Mouse (Mus musculus) liver, adult 2 months (tissue): ENCODE data around the gene Gm12184.

Source experiments
- CTCF ChIP-seq: fragments of 200-500 bp; IDR thresholded peaks from 2 replicates; pipeline ENCODE4 v1.5.1; 2011; ENCODE audit warnings: low read depth, low read length, control low read depth
- POLR2A ChIP-seq: fragments of 200-500 bp; IDR thresholded peaks from 2 replicates; pipeline ENCODE4 v1.6.1; 2011; ENCODE audit warnings: low read length, control low read depth; ENCODE audit not compliant: insufficient read depth; ENCODE audit errors: extremely low read depth

DNA sequence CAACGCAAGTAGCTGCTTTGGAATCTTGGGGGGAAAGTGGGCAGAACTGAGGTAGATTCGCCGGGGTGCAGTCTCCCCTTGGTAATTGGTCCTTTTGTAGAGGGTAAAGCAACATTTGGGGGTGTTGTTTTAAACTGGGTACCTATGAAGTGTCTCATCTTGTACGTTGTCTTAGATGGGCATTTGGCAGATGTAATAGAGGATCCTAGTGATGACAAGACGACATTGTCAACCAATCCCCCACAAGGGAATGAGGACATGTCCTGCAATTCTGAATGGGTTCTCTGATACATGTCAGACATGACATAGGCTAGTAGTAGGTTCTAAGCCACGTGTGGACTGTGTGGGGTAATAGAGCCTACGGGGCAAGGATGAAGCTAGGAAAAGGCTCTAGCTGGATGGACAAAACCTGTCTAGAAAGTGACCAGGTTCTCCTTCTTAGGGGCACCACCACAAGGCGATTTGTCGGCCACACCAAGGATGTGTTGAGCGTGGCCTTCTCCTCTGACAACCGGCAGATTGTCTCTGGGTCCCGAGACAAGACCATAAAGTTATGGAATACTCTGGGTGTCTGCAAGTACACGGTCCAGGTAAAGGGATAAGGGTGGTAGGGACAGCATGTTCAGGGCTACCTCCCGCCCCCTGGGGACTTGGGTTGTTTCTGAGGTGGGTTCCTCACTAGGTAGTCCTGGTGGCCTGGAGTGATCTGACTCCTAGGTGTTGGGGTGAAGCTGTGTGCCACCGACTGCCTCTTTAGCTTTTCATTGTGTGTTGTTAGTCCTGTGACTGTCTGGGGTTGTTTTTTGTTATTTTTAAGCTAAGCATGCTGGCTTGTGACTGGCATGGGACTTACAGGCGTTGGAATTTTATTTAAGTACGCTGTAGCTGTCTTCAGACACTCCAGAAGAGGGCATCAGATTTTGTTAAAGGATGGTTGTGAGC lies 24.4 kb downstream of the Gm12184 start:
- TF ChIP-seq POLR2A: no peak
- no peak for TF ChIP-seq CTCF
